Mouse (Mus musculus): ENCODE results near the gene Hist1h2bf.
"Not testable (repeated sequence)": the region's sequence is repeated elsewhere in the genome, so short reads cannot be mapped to it uniquely, and the experiment has no call there.

Hist1h2bf gene

GRCm38 (mm10) chr13:23543965-23544786 is 29.8 kb downstream of the Hist1h2bf start, which contains the start of gene Hist1h3f:
Gene Hist1h3f, plus strand, starts transcription at chr13:23544052.
- DNase-seq (ENCODE audit: low spot score in 2 of 2): peak; percentile 61 to 63

GRCm38 (mm10) chr13:23542999-23543607 is 30.9 kb downstream of the Hist1h2bf start, which contains the start of gene Hist1h2bh:
Gene Hist1h2bh, minus strand, starts transcription at chr13:23543392.
- peak; percentile 45 to 57 for DNase-seq (ENCODE audit: low spot score in 2 of 2)

GRCm38 (mm10) chr13:23542225-23542980 is 31.6 kb downstream of the Hist1h2bf start:
- not testable (repeated sequence) for DNase-seq (ENCODE audit: low spot score in 2 of 2)

DNA sequence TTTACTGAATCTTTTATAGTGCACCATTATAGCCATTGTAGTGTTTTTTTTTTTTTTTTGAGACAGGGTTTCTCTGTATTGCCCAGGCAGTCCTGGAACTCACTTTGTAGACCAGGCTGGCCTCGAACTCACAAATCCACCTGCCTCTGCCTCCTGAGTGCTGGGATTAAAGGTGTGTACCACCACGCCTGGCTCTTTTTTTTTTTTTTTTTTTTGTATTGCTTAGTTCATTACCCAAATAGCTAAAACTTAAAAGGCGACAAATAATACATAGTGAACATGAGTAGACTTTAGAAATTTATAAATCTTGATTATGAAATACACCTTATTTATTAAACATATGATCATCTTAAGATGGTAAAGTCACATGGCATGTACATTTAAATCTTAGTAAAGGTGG is 32.5 kb downstream of the Hist1h2bf start:
- DNase-seq (ENCODE audit: low spot score in 2 of 2): no peak

- not testable (repeated sequence) for DNase-seq (ENCODE audit: low spot score in 2 of 2)
Observed at GRCm38 (mm10) chr13:23539821-23540220, 34.2 kb downstream of the Hist1h2bf start.

GRCm38 (mm10) chr13:23538249-23538648 is 35.7 kb downstream of the Hist1h2bf start:
- no peak for DNase-seq (ENCODE audit: low spot score in 2 of 2)

GRCm38 (mm10) chr13:23537006-23537710 is 36.8 kb downstream of the Hist1h2bf start:
- DNase-seq (ENCODE audit: low spot score in 2 of 2): no peak

DNA sequence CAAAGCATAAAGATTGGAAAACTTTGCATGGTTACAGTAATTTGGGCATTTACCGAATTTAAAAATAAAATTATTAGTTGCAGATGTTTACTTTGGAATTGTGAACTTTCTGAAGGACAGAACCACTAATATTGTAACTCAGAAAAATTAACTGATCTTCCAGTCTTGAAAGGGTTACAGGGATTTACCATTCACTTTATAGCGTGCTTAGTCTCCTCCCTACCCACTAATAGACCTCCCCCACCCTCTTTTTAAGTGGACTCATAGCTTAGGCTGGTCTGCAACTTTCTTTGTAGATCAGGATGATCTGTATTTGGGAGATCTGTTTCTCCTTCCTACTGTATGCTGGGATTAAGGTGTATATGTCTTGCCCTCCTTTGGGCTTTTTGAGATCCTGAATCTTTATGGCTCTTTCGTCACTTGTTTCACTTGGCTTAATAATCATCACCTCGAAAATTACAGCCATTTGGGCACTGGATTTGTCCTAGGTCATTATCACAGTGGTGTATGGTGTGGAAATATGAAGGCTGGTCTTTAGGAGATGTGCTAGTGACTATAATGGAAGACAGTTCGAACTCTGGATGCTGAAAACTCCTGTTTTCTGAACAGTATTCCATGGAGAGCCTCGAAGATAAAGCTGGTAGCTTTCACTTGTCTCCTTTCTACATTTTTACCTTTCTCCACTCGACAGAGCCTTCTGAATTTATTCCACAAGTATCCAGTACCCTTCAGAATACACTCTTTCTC is 37.7 kb downstream of the Hist1h2bf start:
- DNase-seq (ENCODE audit: low spot score in 2 of 2): no peak

- DNase-seq (ENCODE audit: low spot score in 2 of 2): peak; percentile 77 to 81
Observed at GRCm38 (mm10) chr13:23535137-23536075, 38.6 kb downstream of the Hist1h2bf start, which contains the start of gene Hist1h3g. Gene Hist1h3g, plus strand, starts transcription at chr13:23535422.

DNA sequence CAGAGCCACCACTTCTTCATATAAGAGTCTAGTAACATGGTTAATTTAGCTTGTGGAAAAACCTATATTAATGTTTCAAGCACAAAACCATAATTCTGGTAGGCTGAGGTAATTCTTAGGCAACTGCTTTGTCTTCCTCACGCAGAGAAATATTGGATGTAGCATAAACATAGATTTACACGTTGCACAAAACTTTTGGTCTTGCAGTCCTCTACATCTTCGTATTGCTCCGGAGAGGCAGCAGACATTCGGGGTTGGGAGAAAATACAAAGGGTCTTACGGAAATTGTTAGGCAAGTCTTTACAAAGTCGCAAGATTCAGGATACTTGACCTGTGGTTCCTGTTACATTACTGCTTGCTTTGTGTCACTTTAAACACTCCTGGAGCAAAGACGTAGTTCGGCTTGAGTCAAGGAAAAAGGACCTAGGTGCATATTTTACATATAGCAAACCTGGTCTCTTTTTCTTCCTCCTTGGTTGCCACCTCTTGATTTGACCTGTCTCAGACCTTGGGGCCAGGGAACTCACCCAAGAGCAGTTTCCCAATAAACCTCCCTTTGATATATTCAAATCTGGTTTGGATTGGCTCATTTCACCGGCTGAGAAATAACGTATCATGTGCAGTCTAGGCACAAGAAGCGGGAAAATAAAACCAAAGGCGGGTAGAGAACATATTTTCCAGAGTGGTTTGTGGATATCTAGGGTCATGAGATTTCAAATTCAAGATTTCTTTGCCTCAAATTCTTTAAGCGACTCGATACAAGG is 39.4 kb downstream of the Hist1h2bf start:
- no peak for DNase-seq (ENCODE audit: low spot score in 2 of 2)

DNA sequence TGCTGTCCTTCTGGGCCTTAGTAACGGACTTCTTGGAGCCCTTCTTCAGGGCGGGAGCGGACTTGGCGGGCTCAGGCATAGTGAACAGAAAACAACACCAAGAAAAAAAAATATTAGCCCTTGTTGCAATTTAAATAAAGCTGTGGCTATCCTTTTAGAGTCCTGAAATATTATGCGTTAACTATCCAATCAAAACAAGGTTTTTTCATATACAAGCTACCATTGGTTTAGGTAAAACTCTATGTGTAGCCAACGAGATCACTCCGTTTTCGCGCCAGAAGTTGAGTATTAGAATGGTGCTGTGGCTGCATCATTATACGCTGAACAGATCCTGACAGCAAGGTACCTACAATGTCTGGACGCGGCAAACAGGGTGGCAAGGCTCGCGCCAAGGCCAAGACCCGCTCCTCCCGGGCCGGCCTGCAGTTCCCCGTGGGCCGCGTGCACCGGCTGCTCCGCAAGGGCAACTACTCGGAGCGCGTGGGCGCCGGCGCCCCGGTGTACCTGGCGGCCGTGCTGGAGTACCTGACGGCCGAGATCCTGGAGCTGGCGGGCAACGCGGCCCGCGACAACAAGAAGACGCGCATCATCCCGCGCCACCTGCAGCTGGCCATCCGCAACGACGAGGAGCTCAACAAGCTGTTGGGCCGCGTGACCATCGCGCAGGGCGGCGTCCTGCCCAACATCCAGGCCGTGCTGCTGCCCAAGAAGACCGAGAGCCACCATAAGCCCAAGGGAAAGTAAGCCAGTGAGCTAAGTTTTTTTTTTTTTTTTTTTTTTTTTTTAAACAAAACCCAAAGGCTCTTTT is 40.2 kb downstream of the Hist1h2bf start, which contains the start of gene Hist1h2af:
Gene Hist1h2af, plus strand, starts transcription at position 347 of the 808 bp plus-strand sequence.
- peak; percentile 40 to 54 for DNase-seq (ENCODE audit: low spot score in 2 of 2)

DNA sequence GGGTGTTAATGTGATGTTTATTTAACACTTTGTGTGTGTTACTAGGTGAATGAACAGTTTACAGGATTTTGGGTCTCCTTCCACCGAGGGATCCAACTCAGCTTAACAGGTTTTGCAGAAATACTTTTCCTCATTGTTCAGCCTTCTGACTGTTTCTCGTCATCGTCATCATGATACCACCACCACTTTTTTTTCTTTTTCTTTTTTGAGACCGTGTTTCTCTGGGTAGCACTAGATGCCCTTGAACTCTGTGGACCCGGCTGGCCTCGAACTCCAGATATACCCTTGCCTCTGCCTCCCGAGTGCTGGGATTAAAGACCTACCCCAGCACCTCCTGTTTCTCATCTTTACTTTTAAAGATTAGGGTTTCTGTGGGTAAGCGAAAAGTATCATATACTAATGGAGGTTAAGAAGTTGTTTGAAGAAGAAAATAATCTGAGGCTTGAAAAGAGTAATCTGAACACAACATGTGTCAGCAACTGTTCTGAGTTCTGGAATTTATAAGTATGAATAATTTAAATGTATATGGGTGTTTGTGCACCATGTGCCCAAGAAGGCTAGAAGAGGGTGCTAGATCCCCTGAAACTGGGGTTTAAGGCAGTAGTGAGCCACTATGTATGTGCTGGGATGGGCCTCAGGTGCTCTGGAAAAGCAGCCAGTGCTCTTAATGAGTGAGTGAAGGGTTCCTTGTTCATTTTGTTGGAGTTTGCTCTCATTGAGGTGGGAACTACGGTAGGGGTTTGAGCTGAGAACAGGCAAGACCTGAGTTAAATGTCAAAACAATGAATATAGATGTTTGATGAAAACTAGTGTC is 41.5 kb downstream of the Hist1h2bf start:
- no peak for DNase-seq (ENCODE audit: low spot score in 2 of 2)

DNA sequence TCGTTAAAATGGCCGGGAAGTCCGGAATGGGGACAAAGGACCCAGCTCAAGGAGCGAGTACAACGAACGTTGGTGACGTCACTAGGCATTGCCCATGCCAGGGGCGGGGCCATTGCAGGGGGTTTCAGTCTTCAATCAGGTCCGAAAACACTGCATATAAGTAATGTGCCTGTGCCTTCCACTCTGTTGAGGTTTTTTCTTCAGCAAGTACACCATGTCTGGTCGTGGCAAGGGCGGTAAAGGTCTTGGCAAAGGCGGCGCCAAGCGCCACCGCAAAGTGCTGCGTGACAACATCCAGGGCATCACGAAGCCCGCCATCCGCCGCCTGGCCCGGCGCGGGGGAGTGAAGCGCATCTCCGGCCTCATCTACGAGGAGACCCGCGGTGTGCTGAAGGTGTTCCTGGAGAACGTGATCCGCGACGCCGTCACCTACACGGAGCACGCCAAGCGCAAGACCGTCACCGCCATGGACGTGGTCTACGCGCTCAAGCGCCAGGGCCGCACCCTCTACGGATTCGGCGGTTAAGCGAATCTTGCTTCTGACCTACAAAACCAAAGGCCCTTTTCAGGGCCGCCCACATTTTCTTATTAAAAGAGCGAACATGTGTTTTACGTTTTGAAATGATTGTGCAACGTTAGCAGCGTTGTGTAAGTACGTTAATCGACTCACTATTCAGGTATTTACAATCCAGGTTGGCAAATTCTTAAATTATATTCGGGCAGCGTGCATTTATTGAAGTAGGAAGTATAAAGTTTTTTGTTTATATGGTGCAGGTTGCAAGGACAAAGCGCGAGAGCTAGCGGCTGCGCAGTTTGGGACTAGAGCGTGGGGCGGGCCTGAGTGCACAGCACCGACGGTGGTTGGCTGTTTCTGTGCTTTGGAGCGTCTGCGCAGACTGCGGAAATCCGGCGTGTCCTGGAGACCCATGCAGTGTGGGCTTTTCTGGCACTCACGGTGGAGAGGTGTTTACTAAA is 42.8 kb downstream of the Hist1h2bf start, which contains the start of gene Hist1h4h:
Gene Hist1h4h, plus strand, starts transcription at position 150 of the 975 bp plus-strand sequence.
- peak; percentile 96 to 98 for DNase-seq (ENCODE audit: low spot score in 2 of 2)

GRCm38 (mm10) chr13:23530181-23530900 is 43.7 kb downstream of the Hist1h2bf start:
- peak; percentile 47 to 56 for DNase-seq (ENCODE audit: low spot score in 2 of 2)
